Mouse (Mus musculus) embryonic facial prominence, embryonic 10.5 days (tissue): ENCODE results near the gene Frmd6. TPM values are rescaled to one million over a fixed set of nuclear protein-coding genes. Genes with fewer than 3 reads are reported as not detected.
A peak's percentile ranks its signal among the peaks of the same experiment; 100 is the strongest.

Source experiments
- DNase-seq: peaks from one replicate; pipeline ENCODE4 v3.0.0-alpha.2; 2017; ENCODE audit warnings: low spot score
- H3K27ac ChIP-seq: fragments of 300-500 bp; sonication (generic); replicated peaks from 2 replicates; pipeline ENCODE4 v1.5.1; 2016; ENCODE audit warnings: mild to moderate bottlenecking
- H3K27me3 ChIP-seq: fragments of 300-500 bp; sonication (generic); replicated peaks from 2 replicates; pipeline ENCODE4 v1.6.1; 2016; ENCODE audit warnings: low read depth, mild to moderate bottlenecking; ENCODE audit not compliant: poor library complexity, severe bottlenecking
- H3K36me3 ChIP-seq: fragments of 300-500 bp; sonication (generic); replicated peaks from 2 replicates; pipeline ENCODE4 v1.6.1; 2016; ENCODE audit warnings: mild to moderate bottlenecking, moderate library complexity
- H3K4me1 ChIP-seq: fragments of 300-500 bp; sonication (generic); 2 replicates; pipeline ENCODE4 v1.6.1; 2016
- H3K4me3 ChIP-seq: fragments of 300-500 bp; sonication (generic); 2 replicates; pipeline ENCODE4 v1.5.1; 2016; ENCODE audit warnings: mild to moderate bottlenecking, moderate library complexity
- H3K9me3 ChIP-seq: fragments of 300-500 bp; sonication (generic); 2 replicates; pipeline ENCODE4 v1.6.1; 2016; ENCODE audit warnings: mild to moderate bottlenecking
- WGBS: fragments of 180-500 bp; shearing (Covaris S2); methylation state at CpG from one replicate; pipeline ENCODE4 v1.1.7; 2016; 5-methylcytosine and 5-hydroxymethylcytosine counted together
- polyA plus RNA-seq: library from polyadenylated mRNA; unstranded; fragments of >200 nt; fragmentation: Nextera tagmentation; extraction: Ambion mirVana; gene quantifications from 2 replicates; pipeline ENCODE4 v1.2.1, GENCODE M21; 2016

Gene Frmd6
- polyA plus RNA-seq, 1 experiment from 2014 or later: 54.5 TPM

DNA sequence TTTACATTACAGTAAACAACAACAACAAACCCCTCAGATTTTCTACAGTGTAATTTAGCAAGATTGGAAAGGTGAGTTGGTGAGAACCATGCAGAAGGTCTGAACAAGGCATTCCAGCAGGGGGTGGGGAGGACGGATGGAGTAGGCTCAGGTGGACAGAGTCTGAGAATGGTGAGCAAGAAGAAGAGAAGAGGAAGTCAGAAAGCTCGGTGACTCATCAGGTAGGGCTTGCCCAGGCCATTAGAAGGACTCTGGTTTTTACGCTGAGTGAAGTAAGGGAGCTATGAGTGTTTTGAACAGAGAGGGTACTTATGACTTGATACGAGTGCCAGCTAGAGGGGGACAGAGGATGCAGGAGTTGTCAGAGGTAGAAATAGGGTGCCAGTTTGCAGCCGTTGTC, 9.7 kb downstream of the Frmd6 start:
- no peak for DNase-seq
- Histone ChIP-seq H3K27ac (no peak overlapping the region), H3K9me3 (no peaks in the 10 kb centered on the region), H3K27me3 (no peaks in the 10 kb centered on the region), H3K4me3 (no peak overlapping the region), H3K4me1 (peaks cover 44% of the 10 kb centered on the region), H3K36me3 (peaks cover 16% of the 10 kb centered on the region; the same call in 1 of the 2 replicates)
- WGBS: 84% methylated on average over 5 of the region's 5 CpGs

DNA sequence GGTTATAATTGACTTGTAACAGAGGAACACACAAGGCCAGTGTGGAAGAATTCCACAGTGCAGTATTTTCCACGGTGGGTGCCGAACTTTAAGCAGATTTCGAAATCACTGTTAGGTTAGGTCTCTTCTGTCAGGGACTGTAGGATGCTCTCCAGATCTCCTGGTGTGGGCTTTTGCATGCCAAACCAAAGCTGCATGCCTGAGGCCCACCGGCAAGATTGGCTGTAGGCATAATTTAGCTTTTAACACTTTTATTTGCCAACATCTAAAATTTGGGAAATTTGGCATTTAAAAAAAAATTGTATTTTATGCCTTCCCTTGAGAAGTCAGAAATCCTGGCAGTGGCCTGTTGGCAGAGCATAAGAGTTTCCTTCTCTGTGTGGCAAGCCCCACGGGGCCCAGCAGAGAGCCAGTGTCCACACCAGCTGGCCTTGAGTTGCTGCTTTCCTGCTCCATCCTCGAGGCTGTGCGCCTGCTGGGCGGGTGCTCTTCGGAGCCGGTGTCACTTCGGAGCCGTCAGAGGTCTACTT, 12.5 kb downstream of the Frmd6 start:
- 81% methylated on average over 12 of the region's 12 CpGs for WGBS
- Histone ChIP-seq H3K4me3 (no peak overlapping the region), H3K27me3 (no peaks in the 10 kb centered on the region), H3K36me3 (peaks cover 24% of the 10 kb centered on the region; the same call in 1 of the 2 replicates), H3K4me1 (peaks cover 29% of the 10 kb centered on the region), H3K27ac (no peak overlapping the region), H3K9me3 (no peaks in the 10 kb centered on the region)
- no peak for DNase-seq

DNA sequence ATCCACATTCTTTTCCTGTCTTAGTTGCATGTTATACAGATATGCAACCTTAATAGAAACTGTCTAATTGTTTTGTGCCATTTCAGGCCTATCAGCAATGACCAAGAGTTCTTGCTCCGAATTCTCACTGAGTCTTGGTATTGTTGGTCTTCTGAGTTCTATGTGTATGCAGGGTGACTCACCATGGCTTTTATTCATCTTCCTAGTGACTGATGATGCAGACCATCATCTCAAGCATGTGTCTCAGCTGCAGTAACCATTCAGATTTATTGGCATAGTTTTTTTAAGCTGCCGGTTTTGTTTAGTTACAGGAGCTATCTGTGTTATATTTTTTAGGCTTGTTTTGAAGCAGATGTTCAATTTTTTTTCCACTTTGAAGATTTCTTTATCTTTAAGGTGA, 20.1 kb downstream of the Frmd6 start:
- H3K27me3 ChIP-seq: no peaks in the 10 kb centered on the region
- no peaks in the 10 kb centered on the region for H3K9me3 ChIP-seq
- DNase-seq: no peak
- peaks cover 8% of the 10 kb centered on the region; the same call in 1 of the 2 replicates for H3K36me3 ChIP-seq
- H3K4me1 ChIP-seq: peaks cover 30% of the 10 kb centered on the region
- 90% methylated on average over 2 of the region's 2 CpGs for WGBS
- no peak overlapping the region for H3K27ac ChIP-seq
- no peak overlapping the region for H3K4me3 ChIP-seq

DNA sequence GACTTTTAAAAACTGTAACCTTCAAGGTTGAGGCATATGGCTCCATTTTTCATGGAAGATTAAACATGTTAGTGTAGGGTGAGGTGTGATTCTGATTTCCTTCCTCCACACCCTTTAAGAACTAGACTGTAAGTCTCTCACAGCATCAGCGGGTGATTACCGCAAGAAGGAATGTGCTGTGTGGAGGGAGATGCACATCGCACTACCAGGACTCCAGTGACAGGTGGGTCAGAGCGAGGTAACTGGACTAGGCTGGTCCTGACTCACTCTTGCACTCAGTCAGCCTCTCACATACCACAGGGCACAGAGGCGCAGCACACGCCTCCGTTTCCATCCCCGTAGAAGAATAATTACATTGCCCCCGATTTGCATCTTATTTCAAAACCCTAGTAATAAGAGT, 23.7 kb downstream of the Frmd6 start:
- WGBS: 94% methylated on average over 9 of the region's 9 CpGs
- Histone ChIP-seq H3K9me3 (no peaks in the 10 kb centered on the region), H3K27me3 (no peaks in the 10 kb centered on the region), H3K36me3 (no peaks in the 10 kb centered on the region; the same call in 1 of the 2 replicates), H3K4me1 (peaks cover 45% of the 10 kb centered on the region), H3K27ac (no peak overlapping the region), H3K4me3 (no peak overlapping the region)
- DNase-seq: no peak

DNA sequence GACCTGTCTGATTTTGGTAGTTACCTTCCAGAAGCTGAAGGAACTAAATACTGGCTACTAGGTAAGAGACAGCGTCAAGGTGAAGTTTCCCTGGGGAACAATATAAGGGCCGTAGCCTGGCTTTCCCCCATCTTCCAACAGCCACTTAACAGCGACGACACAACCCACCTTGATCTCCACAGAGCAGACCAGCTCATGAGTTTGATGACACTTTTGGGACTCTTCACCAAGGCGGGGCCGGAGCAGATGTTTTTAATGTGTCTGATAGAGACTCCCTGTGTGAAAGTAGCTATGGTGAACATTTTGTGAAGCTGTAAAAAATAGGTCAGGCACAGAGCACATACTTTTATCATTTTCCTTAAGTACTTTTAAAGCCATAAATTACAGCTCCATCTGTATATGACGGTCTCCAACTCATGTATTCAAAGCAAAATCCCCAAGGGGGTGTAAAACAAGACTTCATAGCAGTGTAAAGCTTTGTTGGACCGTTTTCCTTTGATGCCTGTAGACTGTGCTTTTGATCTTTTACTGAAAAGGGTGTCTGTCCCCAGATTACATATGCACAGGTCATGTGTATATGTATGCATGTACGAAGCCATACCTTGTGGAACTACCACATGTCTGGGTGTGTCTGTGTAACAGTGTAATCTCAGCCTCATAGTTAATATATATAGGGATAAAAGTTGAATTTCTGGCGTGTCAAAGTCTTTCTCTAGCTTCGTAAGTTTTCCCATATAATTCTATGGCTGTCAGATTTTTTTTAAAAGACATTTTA, 24.4 kb downstream of the Frmd6 start:
- no peaks in the 10 kb centered on the region; the same call in 1 of the 2 replicates for H3K36me3 ChIP-seq
- no peak for DNase-seq
- H3K4me3 ChIP-seq: no peak overlapping the region
- H3K27ac ChIP-seq: no peak overlapping the region
- H3K9me3 ChIP-seq: no peaks in the 10 kb centered on the region
- WGBS: 79% methylated on average over 11 of the region's 11 CpGs
- H3K4me1 ChIP-seq: peaks cover 51% of the 10 kb centered on the region
- no peaks in the 10 kb centered on the region for H3K27me3 ChIP-seq

DNA sequence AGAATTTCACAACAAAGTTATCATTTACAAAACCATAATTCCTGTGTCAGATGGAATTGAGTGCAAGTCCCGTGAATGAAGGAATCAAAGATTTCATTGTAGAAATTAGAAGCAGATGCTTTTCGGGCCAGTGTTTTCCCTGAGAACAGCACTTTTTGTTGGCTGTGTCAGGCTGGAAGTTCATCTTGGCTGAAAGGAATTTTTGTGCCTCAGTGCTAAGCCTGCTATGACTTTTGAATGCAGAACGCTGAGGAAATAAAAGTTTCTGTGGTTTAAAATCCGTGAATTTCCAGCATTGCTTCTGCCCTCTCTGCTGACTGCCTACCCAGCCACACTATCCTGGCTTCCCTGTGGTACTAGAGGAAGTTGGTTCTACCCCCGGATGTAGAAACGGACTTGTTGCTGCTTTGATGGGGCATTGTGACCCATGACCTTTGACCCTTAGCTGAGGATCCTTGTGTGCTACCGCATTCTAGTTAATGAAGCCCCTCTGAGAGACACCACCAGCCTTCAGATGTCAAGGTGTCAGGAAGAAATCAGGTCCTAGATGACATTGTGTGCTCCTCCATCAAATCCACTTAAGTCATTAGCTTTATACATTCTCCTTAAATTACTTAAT, 26.1 kb downstream of the Frmd6 start:
- Histone ChIP-seq H3K4me3 (0 out of 2 replicates have a peak overlapping the region, but pooled peaks have one; percentile 8), H3K4me1 (peaks cover 51% of the 10 kb centered on the region), H3K27me3 (no peaks in the 10 kb centered on the region), H3K9me3 (no peaks in the 10 kb centered on the region), H3K27ac (0 out of 2 replicates have a peak overlapping the region, but pooled peaks have one; percentile 48), H3K36me3 (no peaks in the 10 kb centered on the region; the same call in 1 of the 2 replicates)
- DNase-seq: no peak
- WGBS: 20% methylated on average over 7 of the region's 7 CpGs

DNA sequence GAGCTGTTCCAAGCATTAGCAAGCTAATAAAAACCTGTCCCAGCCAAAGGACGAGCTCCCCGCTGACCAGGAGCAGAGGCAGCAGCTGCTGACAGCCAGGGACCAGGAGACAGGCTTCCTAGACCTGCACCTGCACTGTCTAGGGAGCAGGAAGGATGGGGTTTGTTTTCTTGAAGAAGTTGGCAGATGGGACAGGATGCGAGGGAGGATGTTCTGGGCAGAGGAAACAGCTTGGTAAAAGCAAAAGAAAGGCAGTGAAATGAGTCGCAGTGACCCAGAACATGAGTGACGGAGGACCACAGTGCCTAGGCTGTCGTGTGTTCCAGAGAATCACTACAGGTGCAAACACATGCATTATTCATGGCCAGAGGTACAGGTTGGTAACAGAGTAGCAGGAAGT, 27.7 kb downstream of the Frmd6 start:
- peaks cover 6% of the 10 kb centered on the region for H3K36me3 ChIP-seq
- no peaks in the 10 kb centered on the region for H3K9me3 ChIP-seq
- no peak overlapping the region for H3K27ac ChIP-seq
- WGBS: 57% methylated on average over 6 of the region's 6 CpGs
- peaks cover 51% of the 10 kb centered on the region for H3K4me1 ChIP-seq
- H3K4me3 ChIP-seq: no peak overlapping the region
- H3K27me3 ChIP-seq: no peaks in the 10 kb centered on the region
- DNase-seq: no peak

DNA sequence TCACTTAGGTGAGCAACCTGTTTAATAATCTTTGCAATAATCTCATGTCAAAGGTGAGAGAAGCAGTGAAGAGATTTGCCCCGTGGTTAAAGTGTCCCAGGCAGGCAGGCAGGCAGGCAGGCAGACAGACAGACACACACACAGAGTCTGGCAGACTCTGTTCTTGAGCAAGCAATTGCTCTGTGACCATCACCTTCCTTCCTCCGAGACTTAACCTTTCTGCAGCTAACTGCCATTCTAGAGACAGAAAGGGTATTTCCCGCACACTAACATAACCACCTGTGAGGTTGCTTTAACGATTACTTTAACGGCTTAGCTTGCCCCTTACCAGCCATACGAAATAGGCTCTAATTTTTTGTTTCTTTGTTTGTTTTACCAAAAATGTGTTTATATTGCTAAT, 30.4 kb downstream of the Frmd6 start:
- H3K4me3 ChIP-seq: no peak overlapping the region
- no peak overlapping the region for H3K27ac ChIP-seq
- DNase-seq: no peak
- no peaks in the 10 kb centered on the region for H3K27me3 ChIP-seq
- H3K4me1 ChIP-seq: peaks cover 29% of the 10 kb centered on the region
- 79% methylated on average over 6 of the region's 6 CpGs for WGBS
- peaks cover 17% of the 10 kb centered on the region for H3K36me3 ChIP-seq
- no peaks in the 10 kb centered on the region for H3K9me3 ChIP-seq

DNA sequence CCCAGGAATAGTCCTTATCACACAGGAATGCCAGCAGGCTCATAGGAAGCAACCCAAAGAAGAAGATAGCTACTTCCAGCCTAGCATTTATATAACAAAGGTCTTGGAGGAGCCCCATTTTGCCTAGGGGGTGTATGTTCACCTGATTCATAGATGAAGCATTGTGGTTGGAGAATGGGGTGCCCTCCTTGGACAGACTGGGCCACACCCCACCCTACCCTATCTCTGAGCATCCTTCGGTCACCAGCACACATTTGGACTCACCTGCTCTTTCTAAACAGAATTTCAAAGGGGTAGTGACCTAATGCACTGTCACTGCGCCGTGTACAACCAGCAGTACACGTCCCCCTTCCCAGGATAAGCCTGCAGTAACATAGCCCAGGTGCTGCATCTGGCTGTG, 31.5 kb downstream of the Frmd6 start:
- WGBS: 93% methylated on average over 4 of the region's 4 CpGs
- Histone ChIP-seq H3K27me3 (no peaks in the 10 kb centered on the region), H3K4me3 (no peak overlapping the region), H3K36me3 (peaks cover 19% of the 10 kb centered on the region), H3K9me3 (no peaks in the 10 kb centered on the region), H3K4me1 (peaks cover 18% of the 10 kb centered on the region), H3K27ac (no peak overlapping the region)
- no peak for DNase-seq

DNA sequence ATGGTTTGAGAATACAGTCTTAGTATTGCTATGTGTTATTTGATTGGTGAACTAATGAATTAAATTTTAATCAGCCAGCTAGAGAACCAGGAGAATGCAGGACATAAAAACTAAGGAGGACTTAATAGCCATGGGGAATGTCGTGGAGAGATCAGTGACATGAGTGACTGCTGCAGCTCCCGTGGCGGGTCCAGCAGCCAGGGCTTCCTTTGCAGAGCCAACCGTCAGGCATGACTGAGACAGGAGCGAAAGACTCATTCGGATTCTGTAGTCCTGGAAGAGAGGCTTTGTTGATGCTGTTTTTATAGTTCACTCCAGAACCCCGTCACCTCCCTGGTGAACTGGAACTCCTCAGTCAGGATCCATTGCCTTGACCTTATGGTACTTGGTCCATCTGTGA, 38.0 kb downstream of the Frmd6 start:
- Histone ChIP-seq H3K4me3 (no peak overlapping the region), H3K27ac (no peak overlapping the region), H3K9me3 (no peaks in the 10 kb centered on the region), H3K36me3 (peaks cover 56% of the 10 kb centered on the region), H3K27me3 (no peaks in the 10 kb centered on the region), H3K4me1 (peaks cover 19% of the 10 kb centered on the region)
- DNase-seq: no peak
- 79% methylated on average over 7 of the region's 7 CpGs for WGBS

DNA sequence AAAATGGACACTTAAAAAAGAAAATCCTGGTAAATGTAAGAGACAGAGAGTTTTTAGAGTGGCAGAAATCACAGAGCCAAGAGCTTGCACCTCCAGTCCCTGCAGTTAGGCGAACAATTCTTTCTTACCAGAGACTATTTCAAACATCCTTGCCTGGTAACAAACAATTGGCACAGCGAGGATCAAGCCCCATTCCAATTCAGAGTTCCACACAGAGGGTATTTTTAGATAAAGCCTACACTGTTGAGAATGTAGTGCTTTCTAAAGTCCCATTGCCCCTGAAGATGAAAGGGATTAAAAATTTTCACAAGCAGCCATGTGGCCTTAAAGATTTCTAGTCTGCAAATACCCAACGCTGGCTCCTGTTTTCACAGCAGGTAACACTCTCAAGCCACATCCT, 42.5 kb downstream of the Frmd6 start:
- Histone ChIP-seq H3K27me3 (no peaks in the 10 kb centered on the region), H3K36me3 (peaks cover 46% of the 10 kb centered on the region), H3K9me3 (no peaks in the 10 kb centered on the region), H3K27ac (0 out of 2 replicates have a peak overlapping the region, but pooled peaks have one; percentile 40), H3K4me3 (no peak overlapping the region), H3K4me1 (peaks cover 48% of the 10 kb centered on the region)
- no peak for DNase-seq
- WGBS: 52% methylated on average over 3 of the region's 3 CpGs

DNA sequence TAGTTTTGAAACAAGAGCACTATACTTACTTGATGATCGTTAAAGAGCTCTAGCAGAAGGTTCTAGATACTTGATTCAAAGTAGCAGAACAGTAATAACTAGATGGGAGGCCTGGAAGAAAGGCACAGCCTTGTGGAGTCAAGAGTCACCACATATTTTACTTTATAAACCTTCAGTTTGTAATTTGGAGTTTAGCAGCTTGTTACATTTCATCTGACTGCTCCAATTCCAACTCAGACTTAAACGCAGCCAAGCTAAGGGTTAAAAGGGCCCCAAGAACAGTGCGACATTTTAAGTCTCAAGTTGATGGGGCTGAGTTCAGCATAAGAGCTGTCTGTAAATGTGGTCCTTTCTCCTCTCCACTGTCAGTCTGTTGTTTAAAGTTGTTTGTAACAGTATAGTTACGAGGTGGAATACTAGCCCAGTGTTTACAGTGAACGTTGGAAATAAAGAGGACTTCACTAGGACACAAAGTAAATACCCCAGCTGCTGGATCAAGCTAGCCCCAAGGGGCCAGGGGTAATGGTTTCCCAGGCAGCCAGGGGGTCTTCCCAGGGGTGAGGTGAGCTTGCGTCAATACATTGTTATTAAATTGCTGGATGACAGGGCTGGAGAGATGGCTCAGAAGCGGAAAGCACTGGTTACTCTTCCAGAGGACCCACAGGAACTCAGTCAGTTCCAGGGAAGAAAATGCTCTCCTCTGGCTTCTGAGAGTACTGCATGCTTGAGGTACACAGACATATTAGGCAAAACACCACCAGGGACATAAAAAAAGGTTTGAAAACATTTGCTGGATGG, 43.1 kb downstream of the Frmd6 start:
- peak overlapping the region; percentile 40 for H3K27ac ChIP-seq
- no peak overlapping the region for H3K4me3 ChIP-seq
- H3K4me1 ChIP-seq: peaks cover 48% of the 10 kb centered on the region

More for the DNA sequence above, 43.1 kb downstream of the Frmd6 start:
- peaks cover 46% of the 10 kb centered on the region for H3K36me3 ChIP-seq
- DNase-seq: no peak
- WGBS: 39% methylated on average over 7 of the region's 7 CpGs
- H3K27me3 ChIP-seq: no peaks in the 10 kb centered on the region
- H3K9me3 ChIP-seq: no peaks in the 10 kb centered on the region
